Mouse (Mus musculus) spleen, postnatal 10 days (tissue): ENCODE data around the gene Fam131a.

Experiments used
- DNase-seq, 2 experiments: peaks; one replicate each; pipeline ENCODE4 v3.0.0; 2021 to 2022; ENCODE audit warnings: low spot score in 2 of 2

The Fam131a gene

GRCm38 (mm10) chr16:20739845-20740244 lies 46.8 kb downstream of the Fam131a start:
- no peak for DNase-seq

- no peak for DNase-seq
These were observed 53.6 kb downstream of the Fam131a start for GRCm38 (mm10) chr16:20746641-20747040.

DNA sequence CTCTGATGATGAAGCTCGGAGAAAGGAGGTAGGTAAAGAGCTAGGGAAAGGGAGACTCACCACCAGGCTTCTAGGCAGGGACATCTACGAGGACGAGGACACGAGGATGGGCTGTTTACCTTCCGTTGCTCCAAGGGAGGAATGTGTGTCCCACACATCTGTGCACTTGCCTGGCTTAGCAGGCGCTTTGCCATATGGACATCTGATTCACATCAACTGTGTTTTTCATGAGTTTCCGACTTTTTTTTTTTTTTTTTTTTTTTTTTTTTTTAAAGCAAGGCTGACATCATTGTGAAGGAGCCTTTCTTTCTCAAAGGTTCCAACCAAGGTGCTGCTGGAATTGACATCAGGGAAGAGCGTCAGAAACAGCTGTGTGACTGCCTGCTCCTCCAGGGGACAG lies 57.5 kb downstream of the Fam131a start:
- DNase-seq = no peak
